Mouse (Mus musculus) left cerebral cortex, adult 9 months (tissue): ENCODE measurements around the gene Armc2.

Experiments
- DNase-seq, 2 experiments: peaks; one replicate each; pipeline ENCODE4 v3.0.0; 2022; ENCODE audit warnings: low spot score in 2 of 2

The Armc2 gene

DNA sequence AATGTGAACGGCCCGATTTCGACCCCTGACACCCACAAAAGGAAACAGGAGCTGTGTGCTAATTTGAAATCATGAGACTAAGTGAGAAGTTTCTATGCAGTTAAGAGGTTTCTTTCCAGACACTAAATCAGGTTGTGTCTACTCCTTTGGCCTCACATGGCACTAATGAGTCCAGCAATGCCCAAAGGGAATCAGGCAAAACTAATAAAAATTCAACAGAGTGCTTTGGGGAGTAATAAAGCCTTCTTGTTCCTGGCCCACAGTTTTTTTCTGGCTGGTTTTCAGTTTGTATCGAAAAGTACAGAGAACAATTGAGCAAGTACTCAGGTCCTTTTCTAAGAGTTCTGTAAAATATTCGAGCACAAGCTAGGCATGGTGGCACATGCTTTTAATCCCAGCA, 4.2 kb downstream of the Armc2 start:
- no peak for DNase-seq

DNA sequence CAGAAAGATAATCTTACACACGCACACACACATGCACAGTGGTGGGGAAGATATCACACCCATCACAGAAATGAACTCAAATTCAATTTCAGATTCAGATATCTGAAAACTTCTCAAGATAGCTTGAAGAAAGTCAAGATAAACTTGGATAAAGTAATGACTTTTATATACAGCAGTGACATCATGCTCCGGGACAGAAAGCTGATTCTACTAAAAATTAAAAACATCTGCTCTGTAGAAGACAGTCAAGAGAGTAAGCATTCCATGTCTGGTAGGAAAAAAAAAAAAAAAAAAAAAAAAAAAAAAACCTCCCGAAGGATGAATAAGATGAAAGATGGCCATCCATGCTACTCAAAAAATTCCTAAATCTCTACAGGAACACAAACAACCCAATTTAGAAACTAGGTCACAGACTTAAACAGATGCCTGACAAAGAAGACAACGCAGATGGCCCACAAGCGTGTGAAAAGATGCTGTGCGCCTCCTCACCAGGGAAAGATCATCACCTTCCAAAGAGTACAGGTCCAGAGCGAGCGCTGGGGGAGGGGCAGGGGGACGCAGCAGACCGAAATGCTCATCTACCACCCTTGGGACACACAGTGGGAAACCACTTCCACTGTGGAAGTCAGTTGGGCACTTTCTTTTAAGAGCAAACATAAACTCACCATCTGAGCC, 7.3 kb downstream of the Armc2 start:
- peak in 1 of 2 experiments; percentile 51 for DNase-seq

DNA sequence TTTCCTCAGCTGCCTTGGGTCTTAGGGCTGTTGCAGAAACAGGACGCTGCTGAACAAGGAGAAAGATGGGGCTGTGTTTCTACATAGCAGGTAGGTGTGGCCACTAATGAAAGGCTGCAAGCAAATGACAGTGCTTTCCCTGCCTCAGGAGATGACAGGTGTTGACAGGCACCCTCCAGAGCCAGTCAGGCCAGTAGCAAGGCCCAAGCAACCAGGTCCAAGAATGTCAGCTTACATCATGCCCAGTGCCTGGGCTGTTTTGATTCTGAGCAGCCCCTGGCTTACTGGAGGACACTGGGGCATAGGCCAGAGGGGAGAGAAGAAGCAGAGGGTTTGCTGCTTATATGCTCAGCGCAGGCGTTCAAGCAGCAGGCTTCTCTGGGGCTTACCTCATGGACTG, 13.0 kb downstream of the Armc2 start:
- no peak for DNase-seq

DNA sequence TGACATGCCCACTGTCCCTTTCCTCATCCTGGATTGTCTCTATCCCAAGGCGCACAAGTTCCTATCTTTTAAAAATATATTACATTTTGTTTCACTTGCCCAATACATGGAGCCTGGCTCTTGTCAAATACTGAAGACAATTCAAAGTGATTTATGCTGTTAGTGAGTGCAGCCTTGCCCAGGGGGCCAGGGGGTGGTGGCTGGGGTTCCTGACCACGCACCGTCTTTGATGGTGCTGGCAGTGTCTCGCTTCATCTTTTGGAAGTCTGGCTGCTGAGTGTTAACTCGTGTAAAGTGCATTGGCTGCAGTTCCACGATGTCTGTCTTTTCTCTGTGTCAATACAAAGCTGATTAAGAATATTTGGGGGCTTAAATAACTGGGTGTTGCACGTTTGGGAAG, 13.6 kb downstream of the Armc2 start:
- DNase-seq = no peak

DNA sequence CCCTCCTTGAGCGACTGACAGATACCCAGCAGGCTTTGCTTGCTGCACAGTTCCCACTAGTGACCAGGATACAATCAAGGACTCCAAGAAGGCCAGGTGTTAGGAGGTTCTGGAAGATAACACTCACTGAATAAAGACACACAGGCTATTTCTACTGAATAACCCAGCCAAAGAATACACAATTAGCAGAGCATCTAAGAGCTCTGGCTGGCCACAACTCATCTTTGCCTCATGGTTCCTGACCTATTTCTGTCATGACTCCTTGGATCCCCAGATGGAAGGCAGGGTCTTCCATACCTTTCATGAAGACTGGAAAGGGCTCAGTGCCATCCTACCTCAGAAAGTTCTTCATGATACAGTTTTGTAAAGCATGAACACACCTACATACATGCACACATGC, 14.2 kb downstream of the Armc2 start:
- no peak for DNase-seq

DNA sequence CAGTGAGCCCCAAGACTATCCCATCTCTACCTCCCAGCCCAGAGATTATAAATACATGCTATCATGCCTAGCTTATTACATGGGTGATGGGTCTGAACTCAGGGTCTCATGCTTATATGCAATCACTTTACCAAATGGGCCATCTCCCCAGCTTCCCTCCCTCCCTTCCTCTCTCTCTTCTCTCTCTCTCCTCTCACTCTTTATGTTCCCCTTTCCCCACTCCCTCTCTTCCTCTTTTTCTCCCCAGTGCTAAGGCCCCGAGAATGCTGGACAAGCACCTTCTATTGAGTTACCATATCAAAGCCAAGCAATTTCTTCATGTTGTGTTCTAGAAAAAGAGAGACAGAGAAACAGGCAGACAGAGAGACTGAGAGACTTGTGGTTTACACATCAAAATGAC, 14.7 kb downstream of the Armc2 start:
- no peak for DNase-seq

DNA sequence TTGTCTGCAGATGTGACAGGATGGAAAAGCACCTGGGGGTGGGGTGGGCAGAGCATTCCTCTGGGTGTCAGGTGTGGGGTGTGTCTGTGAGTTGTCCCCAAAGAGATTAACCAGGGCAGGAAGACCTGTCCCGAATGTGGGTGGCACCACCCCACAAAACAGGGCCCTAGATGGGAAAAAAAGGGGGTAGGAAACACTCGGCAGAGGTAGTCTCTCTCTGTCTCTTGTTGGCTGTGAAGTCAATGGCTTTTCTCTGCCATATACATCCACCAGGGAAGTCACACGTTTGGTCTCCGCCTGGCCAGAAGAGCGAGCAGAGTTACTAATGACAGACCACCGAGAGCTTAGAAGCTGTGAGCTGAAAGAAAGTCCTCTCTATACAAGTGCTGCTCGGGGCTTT, 15.8 kb downstream of the Armc2 start:
- no peak for DNase-seq

DNA sequence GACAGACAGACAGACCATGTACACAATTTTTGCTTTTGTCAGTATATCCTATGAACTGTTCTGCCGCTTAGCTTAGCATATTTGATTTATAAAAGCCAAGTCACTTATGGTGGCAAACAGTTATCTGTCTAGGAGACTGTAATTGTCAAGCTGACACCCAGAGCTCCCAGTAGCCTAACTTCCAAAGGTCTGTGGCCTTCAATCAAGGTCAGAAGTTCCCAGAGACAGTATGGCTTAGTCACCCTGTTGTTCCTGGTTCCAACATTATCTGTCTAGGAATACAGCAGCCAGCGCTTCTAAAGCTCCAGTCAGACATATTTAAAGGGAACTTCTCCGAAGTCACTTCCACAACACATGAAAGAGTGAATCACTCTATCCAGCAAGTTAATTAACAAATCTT, 17.0 kb downstream of the Armc2 start:
- no peak for DNase-seq

DNA sequence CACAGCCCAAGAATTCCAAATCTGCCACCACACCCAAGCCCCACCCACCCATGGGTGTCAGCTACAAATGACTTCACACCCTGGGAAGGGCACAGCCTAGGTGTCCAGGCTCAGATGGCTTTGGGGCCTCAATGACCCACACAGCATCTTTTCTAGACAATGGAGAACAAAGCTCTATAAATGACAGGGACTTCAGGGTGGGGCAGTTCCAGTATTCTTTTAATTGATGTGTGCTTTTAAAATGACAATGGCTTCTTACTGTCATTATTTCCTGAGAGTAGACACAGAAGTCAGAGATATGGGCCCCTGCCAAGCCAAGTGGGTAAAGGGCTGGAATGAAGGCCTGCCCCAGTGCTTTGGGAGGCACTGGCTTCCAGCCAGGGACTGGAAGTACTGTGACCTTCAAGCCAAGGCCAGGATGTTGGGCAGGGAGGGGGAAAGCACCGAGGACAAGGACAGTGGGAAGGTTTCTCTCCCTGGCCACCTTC, 20.5 kb downstream of the Armc2 start:
- DNase-seq = no peak

DNA sequence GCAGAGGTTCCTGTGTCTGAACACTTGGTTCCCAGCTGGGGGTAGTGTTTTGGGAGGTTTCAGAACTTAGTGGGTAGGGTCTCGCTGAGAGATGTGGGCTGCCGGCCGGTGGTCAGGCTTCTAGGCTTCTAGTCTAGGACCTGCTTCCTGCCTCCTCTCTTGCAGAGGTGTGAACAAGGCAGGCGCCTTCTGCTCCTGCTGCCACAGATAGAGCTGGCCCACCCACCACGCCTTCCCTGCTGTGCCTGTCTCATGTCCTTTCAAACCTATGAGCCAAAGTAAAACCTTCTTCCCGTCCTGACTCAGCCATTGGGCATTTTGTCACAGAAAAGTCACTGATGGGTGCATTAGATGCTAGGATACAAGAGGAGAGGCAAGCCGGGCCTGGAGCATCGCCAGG, 22.1 kb downstream of the Armc2 start:
- DNase-seq = no peak

DNA sequence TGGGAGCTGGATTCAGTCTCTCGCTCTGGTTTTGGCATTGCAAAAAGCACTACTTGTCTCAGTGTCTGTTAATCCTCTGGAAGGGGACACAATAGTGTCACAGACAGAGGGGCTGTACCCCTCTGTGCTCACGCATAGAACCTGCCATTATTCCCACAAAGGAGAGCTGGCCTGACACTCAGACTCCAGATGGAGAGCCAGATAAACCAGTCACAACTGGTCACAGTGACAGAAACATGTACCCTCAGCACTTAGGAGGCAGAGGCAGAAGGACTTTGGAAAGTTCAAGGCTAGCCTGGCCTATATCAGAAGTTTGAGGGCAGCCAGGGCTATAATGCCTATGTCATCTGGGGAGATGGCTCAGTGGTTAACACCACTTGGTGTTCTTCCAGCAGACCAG, 23.2 kb downstream of the Armc2 start:
- no peak for DNase-seq

DNA sequence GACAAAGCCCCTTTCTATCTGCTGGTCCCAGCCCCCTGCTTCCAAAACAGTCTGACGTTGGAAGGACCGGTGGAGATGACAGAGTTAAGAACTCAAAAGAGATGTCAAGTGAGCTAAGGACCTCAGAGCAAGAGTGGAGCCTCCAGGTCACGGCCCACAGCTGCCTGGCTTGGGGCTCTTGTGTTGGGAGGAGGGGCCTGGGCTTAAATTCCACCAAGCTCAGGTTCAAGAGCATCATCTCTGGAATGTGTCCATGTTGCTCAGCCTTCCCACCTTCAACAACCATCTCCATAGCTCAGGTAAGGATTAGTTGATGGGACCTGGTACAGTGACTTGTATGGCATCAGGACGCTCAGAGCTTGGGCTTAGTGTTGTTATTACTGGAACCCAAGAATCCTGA, 23.7 kb downstream of the Armc2 start:
- DNase-seq = no peak

DNA sequence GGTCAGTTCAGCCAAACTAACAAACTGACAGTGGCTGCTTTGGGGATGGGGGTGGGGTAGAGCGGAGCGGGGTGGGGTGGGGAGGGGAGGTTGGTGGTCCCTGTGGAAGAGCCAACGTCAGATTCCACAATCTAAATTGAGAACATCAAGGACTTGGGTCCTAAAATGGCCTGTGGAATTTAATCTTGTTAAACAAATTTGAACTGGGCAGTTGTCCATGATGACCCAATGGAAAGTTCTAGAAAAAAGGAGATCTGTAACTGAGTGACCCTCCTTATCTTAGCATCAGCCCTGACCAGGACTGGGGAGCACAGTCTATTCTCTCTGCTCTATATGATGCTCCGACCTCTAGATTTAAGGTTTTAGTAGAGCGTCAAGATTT, 26.2 kb downstream of the Armc2 start:
- DNase-seq = no peak

DNA sequence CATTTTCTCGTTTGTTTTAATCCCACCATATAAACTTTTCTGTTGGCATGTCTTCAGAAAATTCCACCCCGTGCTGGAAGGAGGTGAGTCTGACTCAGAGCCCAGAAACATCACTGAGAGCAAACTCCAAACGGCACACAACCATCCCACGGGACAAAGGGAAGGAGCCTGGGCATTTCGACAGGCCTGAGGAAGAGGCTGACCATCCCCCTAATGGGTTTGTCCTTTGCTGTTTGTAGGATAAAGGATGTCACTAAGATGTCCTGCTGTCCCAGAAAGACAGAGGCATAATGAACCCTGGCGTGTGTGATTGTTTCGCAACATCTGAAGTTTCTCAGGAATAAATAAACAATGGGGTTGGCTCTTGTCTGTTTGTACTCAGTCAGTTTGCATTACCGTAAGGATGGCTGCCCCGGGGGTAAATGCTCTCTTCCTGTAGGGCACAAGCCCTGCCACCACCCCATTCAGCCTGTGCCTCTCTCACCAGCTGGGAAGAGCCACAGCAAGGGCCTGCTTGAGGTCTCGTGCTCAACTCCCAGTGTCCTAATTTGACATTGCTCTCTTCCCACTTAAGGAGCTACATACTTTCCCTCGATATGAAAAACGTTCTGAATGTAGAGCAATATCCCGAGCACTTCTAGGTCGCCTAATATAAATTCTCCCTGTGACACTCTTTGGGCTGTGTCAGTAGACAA, 26.7 kb downstream of the Armc2 start:
- DNase-seq = no peak

DNA sequence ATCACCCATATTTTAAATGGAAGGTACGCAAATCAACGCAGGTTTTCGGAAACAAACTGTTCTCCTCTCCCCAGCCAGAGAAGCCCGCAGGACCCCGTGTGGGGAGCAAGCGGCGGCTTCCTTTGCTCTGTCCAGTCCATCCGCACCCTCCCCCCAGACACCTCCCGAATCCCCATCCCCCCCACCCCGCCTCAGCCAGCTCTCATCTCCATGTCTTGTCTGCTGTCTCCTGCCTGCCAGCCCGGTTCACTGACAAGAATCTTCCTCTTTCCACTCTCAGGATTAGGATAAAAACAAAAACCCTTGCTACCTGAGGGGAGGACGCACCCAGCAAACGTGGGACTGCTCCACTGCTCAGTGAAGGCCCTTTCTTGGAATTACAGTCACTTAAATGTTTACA, 27.3 kb downstream of the Armc2 start:
- DNase-seq = no peak

DNA sequence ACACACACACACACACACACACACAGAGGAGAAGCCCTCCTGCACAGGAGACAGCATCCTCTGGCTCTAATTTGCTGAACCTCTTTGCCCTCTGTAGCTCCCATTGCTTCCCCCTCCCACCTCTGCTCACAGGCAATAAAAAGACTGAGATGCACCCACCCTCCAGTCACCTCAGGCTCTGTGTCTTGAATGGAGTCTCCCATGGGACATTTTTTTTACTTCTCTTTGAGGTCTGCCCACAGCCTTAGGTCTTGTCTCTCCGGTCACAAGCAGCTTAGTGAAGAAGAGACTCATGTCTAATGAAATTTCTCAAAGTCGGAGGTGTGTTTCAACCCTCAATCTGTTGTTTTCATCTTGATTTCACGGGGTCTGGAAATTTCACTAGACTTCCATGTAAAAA, 29.3 kb downstream of the Armc2 start:
- DNase-seq = no peak

DNA sequence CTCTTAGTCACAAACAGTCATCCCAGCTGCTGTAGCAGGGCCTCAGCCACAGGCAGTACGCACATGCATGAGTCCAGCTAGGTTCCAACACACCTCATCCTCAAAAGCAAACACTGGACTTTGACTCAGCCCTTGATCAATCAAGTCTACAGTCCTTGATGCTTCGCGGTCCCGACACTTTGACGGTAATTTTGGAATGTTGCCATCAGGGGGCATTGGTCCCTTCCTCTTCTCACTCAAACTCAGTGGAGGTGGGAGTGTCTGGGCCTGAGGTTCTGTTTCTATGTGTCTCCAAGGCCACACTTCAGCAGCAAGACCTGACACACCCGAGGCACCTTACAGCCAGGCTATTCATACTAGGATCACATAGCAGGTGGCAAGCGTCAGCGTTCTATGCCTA, 32.1 kb downstream of the Armc2 start:
- DNase-seq = no peak

DNA sequence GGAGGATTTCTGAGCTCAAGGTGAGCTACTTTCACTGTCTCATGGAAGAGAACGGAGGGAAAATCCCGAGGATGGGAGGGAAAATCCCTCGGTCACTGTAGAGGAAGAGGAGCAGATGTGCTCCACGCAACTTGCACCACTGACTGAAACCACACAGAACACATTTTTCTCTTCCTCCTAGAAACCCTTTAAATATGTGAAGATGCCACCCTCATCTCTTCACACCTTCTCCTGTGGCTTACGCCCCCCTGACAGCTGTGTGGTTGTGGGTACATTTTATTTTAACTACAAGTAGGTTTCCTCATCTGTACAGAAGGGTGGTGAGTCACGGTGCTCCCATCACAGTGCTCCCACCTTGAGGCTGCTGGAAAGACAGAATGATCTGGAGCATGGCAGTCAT, 34.0 kb downstream of the Armc2 start:
- DNase-seq = peak; percentile 68 to 74

DNA sequence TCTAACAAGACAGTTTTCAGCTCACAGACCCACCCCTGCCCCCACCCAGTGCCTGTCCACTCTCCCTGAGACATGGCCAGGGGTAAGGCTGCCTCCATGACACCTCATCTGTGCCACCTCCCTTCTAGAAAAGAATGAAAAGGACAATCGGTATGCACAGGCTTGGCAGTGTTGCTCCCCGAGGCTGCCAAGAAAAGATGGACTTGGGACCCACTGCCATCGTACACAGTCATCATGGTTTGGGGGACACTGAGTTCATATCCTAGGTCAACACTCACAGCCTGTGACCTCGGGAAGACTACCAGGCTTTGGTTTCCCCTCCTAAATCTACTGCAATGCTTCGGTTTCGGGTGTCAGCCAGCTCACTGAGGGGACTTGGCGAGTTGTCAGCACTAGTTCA, 35.4 kb downstream of the Armc2 start:
- DNase-seq = no peak

DNA sequence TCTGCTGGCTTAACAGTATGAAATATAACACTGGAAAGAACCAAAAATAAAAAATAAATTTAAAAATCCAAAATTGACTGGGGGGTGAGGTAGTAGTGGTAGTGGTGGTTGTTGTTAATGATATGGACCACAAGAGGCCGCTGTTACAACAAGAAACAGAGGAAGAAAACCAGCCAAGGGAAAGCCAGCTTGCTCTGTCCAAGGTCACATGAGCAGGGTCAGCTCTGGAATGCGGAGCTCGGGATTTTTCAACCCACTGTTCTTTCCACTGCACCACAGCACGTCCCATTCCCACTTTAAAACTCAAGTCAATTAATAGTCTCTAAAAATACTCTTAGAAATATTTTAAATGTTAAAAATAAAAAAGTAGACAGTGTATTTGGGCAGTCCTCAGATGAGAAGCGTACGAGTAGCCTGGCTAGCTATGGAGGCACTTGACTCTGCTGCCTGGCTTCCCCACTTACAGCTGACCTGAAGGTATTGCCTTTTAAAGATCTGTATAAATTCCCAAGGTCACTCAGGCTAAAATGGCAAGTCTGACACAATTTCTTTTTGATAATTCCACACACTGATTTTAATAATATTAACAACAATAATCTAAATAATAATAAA, 37.4 kb downstream of the Armc2 start:
- peak; percentile 27 to 79 for DNase-seq

DNA sequence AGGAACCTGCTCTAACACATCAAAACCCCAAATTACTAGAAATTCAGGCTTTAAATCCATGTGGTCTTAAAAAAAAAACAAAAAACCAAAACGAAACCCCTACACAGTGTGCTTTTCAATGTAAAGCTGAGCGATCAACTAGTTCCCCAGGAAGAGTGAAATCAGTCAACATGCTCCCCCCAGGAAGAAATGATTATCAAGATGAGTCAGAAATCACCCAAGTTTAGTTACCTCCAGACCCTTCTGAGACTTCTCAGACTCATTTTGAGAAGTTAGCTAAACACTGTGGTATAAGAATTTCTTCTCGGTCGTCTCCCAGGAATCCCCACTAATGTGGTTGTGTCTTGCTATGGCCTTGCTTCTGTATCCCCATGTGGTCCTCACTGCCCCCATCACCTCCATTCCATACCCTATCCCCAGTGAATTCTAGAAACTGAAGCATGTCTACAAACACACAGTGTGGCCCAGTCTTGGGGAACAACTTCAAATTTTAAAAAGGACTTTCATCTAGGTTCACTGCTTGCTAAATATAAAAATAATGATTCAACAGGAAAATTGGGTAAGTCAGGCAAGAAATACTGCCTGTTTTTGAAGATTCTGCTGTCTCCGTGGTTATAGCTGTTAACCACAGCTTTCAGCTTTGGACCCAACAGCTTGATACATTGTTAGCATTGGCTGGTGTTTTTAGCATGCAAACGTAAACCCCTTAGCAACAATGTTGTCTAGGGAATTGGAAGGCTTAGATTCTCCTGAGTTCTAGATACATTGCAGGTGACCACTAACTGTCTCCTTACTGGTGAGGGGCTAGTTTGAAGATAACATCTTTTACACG, 39.6 kb downstream of the Armc2 start:
- no peak for DNase-seq

DNA sequence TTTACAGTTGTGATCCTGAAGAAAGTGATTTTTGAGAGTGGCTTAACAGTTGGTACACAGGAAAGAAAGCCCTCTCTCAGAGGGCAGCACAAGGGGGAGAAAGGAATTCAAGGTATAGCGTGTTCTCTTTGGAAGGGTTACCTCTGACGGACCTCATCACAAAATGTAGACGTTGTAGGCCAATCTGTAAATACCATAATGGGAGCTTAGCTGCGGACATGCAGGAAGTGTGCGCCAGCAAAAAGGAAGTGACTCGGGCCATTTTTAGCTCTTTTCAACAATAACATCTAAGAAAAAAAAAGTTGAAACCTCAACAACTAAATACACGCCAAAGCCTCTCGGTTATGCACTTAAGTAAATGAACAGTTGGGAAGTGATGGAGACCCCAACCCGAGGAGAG, 45.6 kb downstream of the Armc2 start:
- no peak for DNase-seq
